In the genomic region with DNA sequence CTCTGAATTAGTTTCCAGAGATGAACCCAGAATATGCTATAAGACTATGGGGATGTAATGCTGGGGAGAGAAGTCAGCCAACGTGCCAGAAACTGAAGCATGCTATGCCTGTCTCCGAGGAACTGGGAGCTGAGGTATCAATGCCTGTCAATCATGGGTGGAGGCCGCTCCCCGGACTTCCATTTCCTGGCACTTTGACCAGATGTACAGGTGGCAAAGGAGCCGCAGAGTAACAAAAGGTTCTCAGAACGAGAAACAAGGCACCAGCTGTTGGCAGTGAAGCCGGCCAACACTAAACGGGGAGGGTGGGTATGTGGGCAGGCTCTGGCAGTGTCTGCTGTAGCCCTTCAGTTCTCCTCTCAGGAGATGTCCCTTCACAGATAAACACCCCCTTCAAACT, we compare ENCODE assay signal across 9 mouse cellular contexts.
DNase-seq lines count a peak whose midpoint lies in the region; ATAC-seq lines count a peak whose summit lies in the region.
"Had no signal": no experiment of that assay in that cellular context is flagged by ENCODE, and none has a peak within 500 bp of the region (broad histone marks: within the 10 kb centered on the region; RNA-seq: fewer than 3 reads in every experiment).

No protein-coding gene starts in this region.

- ATAC-seq in frontal cortex, adult (ENCODE audit: low TSS enrichment), result peak; percentile 90
- ATAC-seq in hindbrain, embryonic 14.5 days (ENCODE audit: low FRiP score), result peak; percentile 80; the same call in 1 of the 2 replicates
- peak; percentile 55; the same call in 1 of the 2 replicates for ATAC-seq in neural tube, embryonic 15.5 days (ENCODE audit: low FRiP score)
- ATAC-seq in kidney, embryonic 15.5 days (replicated peaks; ENCODE audit: low FRiP score), result no peak

- no peak overlapping the region for H3K4me2 ChIP-seq in hindbrain, embryonic 14.5 days (replicated peaks)
- H3K4me2 ChIP-seq in neural tube, embryonic 15.5 days, result no peak overlapping the region; the same call in 1 of the 2 replicates
- H3K4me2 ChIP-seq in kidney, embryonic 15.5 days, result no peak overlapping the region

- H3K36me3 ChIP-seq in hindbrain, embryonic 14.5 days (replicated peaks; ENCODE audit: control insufficient read depth, insufficient read depth), result no peaks in the 10 kb centered on the region
- H3K36me3 ChIP-seq in neural tube, embryonic 15.5 days, result no peaks in the 10 kb centered on the region
- H3K36me3 ChIP-seq in kidney, embryonic 15.5 days, result no peaks in the 10 kb centered on the region

- no peaks in the 10 kb centered on the region for H3K4me1 ChIP-seq in hindbrain, embryonic 14.5 days (replicated peaks; ENCODE audit: control insufficient read depth, insufficient read depth, low read length)
- H3K4me1 ChIP-seq in neural tube, embryonic 15.5 days, result no peaks in the 10 kb centered on the region
- H3K4me1 ChIP-seq in kidney, embryonic 15.5 days, result no peaks in the 10 kb centered on the region

- H3K9me3 ChIP-seq in hindbrain, embryonic 14.5 days (ENCODE audit: control insufficient read depth, low read length), result no peaks in the 10 kb centered on the region
- H3K9me3 ChIP-seq in neural tube, embryonic 15.5 days (replicated peaks), result no peaks in the 10 kb centered on the region
- H3K9me3 ChIP-seq in kidney, embryonic 15.5 days (replicated peaks), result no peaks in the 10 kb centered on the region

- no peak for DNase-seq in frontal cortex, postnatal 10 days (ENCODE audit: low spot score in 2 of 2)
- DNase-seq in R1 (ENCODE audit: low read depth, low spot score), result peak; percentile 13
- DNase-seq in hindbrain, embryonic 14.5 days (ENCODE audit: low spot score), result peak; percentile 63
- no peak for DNase-seq in thymus, postnatal 25 days
- DNase-seq in adrenal gland, postnatal 4 days (ENCODE audit: low spot score in 2 of 2), result no peak

- H3K27me3 ChIP-seq in hindbrain, embryonic 14.5 days (ENCODE audit: control insufficient read depth, insufficient read depth, low read length), result no peaks in the 10 kb centered on the region
- H3K27me3 ChIP-seq in neural tube, embryonic 15.5 days (replicated peaks), result no peaks in the 10 kb centered on the region
- no peaks in the 10 kb centered on the region for H3K27me3 ChIP-seq in kidney, embryonic 15.5 days

- H3K27ac ChIP-seq in hindbrain, embryonic 14.5 days, result no peak overlapping the region
- no peak overlapping the region for H3K27ac ChIP-seq in neural tube, embryonic 15.5 days (replicated peaks)
- H3K27ac ChIP-seq in kidney, embryonic 15.5 days, result no peak overlapping the region
- H3K27ac ChIP-seq: macrophage had no signal

- H3K9ac ChIP-seq in hindbrain, embryonic 14.5 days, result no peak overlapping the region
- no peak overlapping the region for H3K9ac ChIP-seq in neural tube, embryonic 15.5 days (replicated peaks)
- H3K9ac ChIP-seq in kidney, embryonic 15.5 days, result no peak overlapping the region

- WGBS in hindbrain, embryonic 14.5 days, result 43% methylated on average over 8 of the region's 8 CpGs
- WGBS in neural tube, embryonic 15.5 days, result 40% methylated on average over 8 of the region's 8 CpGs
- WGBS in kidney, embryonic 15.5 days, result 52% methylated on average over 8 of the region's 8 CpGs

- H3K4me3 ChIP-seq in hindbrain, embryonic 14.5 days (replicated peaks; ENCODE audit: low read length), result no peak overlapping the region
- H3K4me3 ChIP-seq in neural tube, embryonic 15.5 days (replicated peaks), result no peak overlapping the region
- H3K4me3 ChIP-seq in kidney, embryonic 15.5 days (replicated peaks), result no peak overlapping the region

Comparison
In these comparisons a context has a peak if more than half of its experiments do, and no peak if none do; other contexts are left out.
1. DNase-seq: peak in R1 (single experiment) and hindbrain, embryonic 14.5 days (single experiment); none in frontal cortex, postnatal 10 days (0 of 2), thymus, postnatal 25 days (single experiment) and adrenal gland, postnatal 4 days (0 of 2).